In the genomic region with DNA sequence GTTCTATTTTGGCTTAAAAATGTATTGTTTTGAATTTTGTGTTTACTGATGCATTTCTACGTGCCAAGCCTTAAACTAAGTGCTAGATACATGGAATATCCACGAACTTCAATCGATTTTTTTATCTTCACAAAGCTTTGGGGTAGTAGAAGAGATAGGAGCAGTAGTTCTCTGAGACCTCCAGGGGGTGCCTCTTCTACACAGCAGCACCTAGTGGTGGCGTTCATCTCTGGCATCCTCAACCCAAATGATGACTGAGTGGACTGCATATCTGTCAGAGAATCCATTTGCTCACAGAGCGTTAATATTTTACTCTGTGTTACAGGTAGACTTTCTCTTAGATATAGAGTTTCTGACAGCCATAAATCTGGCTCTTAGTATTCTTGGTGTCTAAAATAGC, we compare ENCODE assay signal across 8 mouse cellular contexts.
DNase-seq lines count a peak whose midpoint lies in the region; ATAC-seq and TF ChIP-seq lines count a peak whose summit lies in the region.

No protein-coding gene starts in this region.

- H3K9me3 ChIP-seq in midbrain, embryonic 13.5 days: no peaks in the 10 kb centered on the region

- no peak overlapping the region for H3K4me2 ChIP-seq in midbrain, embryonic 13.5 days (replicated peaks)

- TF ChIP-seq CTCF in gastrocnemius, adult 2 months (IDR thresholded peaks at IDR 0.05): peak; percentile 65

- DNase-seq in gastrocnemius, adult 2 months: peak; percentile 17
- DNase-seq in gastrocnemius, adult 18-20 months (ENCODE audit: low spot score): no peak
- peak; percentile 5 to 60 for DNase-seq in spleen, postnatal 10 days (ENCODE audit: low spot score in 2 of 2)
- no peak for DNase-seq in spleen, adult 12 weeks (ENCODE audit: low spot score)
- DNase-seq in gastrocnemius, postnatal 14 days: peak; percentile 19
- DNase-seq in retina, postnatal 1 day: no peak

- H3K4me1 ChIP-seq in midbrain, embryonic 13.5 days (replicated peaks): no peaks in the 10 kb centered on the region

- peak; percentile 78 for ATAC-seq in megakaryocyte-erythroid progenitor cell, adult 5-6 weeks (replicated peaks; ENCODE audit: low FRiP score, low TSS enrichment, poor library complexity, severe bottlenecking)
- ATAC-seq in midbrain, embryonic 13.5 days: no peak

- intact Hi-C loops in gastrocnemius, adult 2 months (cut with DNase I): no loop called here
- intact Hi-C loops in gastrocnemius, postnatal 14 days (cut with DNase I; ENCODE audit: low total_unique reads): no loop called here

- no peaks in the 10 kb centered on the region for H3K36me3 ChIP-seq in midbrain, embryonic 13.5 days

- no peak overlapping the region for H3K27ac ChIP-seq in gastrocnemius, adult 2 months
- H3K27ac ChIP-seq in midbrain, embryonic 13.5 days: no peak overlapping the region

- no peaks in the 10 kb centered on the region for H3K27me3 ChIP-seq in midbrain, embryonic 13.5 days

- no peak overlapping the region for H3K9ac ChIP-seq in midbrain, embryonic 13.5 days (replicated peaks)

- no peak overlapping the region for H3K4me3 ChIP-seq in gastrocnemius, adult 2 months
- no peak overlapping the region for H3K4me3 ChIP-seq in midbrain, embryonic 13.5 days (replicated peaks)

- WGBS in midbrain, embryonic 13.5 days: 87% methylated on average over 5 of the region's 5 CpGs

Comparison
In these comparisons a context has a peak if more than half of its experiments do, and no peak if none do; other contexts are left out.
1. DNase-seq: peak in gastrocnemius, adult 2 months (single experiment), spleen, postnatal 10 days (2 of 2) and gastrocnemius, postnatal 14 days (single experiment); none in gastrocnemius, adult 18-20 months (single experiment), spleen, adult 12 weeks (single experiment) and retina, postnatal 1 day (single experiment).